Mouse (Mus musculus) liver, embryonic 16.5 days (tissue): Measurements from ENCODE around the gene Htatip2. TPM values are rescaled to one million over a fixed set of nuclear protein-coding genes. Genes with fewer than 3 reads are reported as not detected.

Experiments
- ATAC-seq: fragments of 200-750 bp; cut with Nextera tagmentation; 2 replicates; pipeline ENCODE4 v1.8.0; 2017; ENCODE audit warnings: low read depth, mild to moderate bottlenecking, moderate number of reproducible peaks, moderate library complexity
- H3K27ac ChIP-seq: fragments of 300-500 bp; sonication (generic); 2 replicates; pipeline ENCODE4 v1.5.1; 2014; ENCODE audit warnings: mild to moderate bottlenecking, low read length
- H3K27me3 ChIP-seq: fragments of 300-500 bp; sonication (generic); 2 replicates; pipeline ENCODE4 v1.6.1; 2014; ENCODE audit warnings: low read depth, low read length, mixed read lengths; ENCODE audit not compliant: control insufficient read depth, insufficient read depth
- H3K36me3 ChIP-seq: fragments of 300-500 bp; sonication (generic); 2 replicates; pipeline ENCODE4 v1.6.1; 2014; ENCODE audit warnings: mild to moderate bottlenecking; ENCODE audit not compliant: control insufficient read depth, insufficient read depth
- H3K4me1 ChIP-seq: fragments of 300-500 bp; sonication (generic); 2 replicates; pipeline ENCODE4 v1.6.1; 2014; ENCODE audit warnings: low read depth, low read length, mixed read lengths; ENCODE audit not compliant: control insufficient read depth
- H3K4me2 ChIP-seq: fragments of 300-500 bp; sonication (generic); 2 replicates; pipeline ENCODE4 v1.6.1; 2014; ENCODE audit warnings: low read depth, low read length, mixed read lengths
- H3K4me3 ChIP-seq: fragments of 300-500 bp; sonication (generic); 2 replicates; pipeline ENCODE4 v1.5.1; 2014; ENCODE audit warnings: low read depth, mild to moderate bottlenecking, low read length
- H3K9ac ChIP-seq: fragments of 300-500 bp; sonication (generic); 2 replicates; pipeline ENCODE4 v1.6.1; 2014; ENCODE audit warnings: low read depth, low read length
- H3K9me3 ChIP-seq: fragments of 300-500 bp; sonication (generic); replicated peaks from 2 replicates; pipeline ENCODE4 v1.6.1; 2016; ENCODE audit warnings: low read length; ENCODE audit not compliant: control insufficient read depth
- WGBS: fragments of 180-500 bp; shearing (Covaris S2); extraction: QIAGEN DNeasy Blood & Tissue Kit; methylation state at CpG from one replicate; pipeline ENCODE4 v1.1.7; 2014; ENCODE audit not compliant: insufficient replicate concordance; 5-methylcytosine and 5-hydroxymethylcytosine counted together
- polyA plus RNA-seq: library from polyadenylated mRNA; unstranded; fragments of >200 nt; fragmentation: Nextera tagmentation; extraction: Ambion mirVana; gene quantifications from 2 replicates; pipeline ENCODE4 v1.2.1, GENCODE M21; 2015

The Htatip2 gene
- polyA plus RNA-seq, 1 experiment from 2014 or later, result 31.9 TPM

- Histone ChIP-seq H3K4me1 (peaks cover 18% of the 10 kb centered on the region), H3K4me3 (peak within 1 kb of the TSS; percentile 83), H3K9ac (peak within 1 kb of the TSS; percentile 76), H3K4me2 (peak within 1 kb of the TSS; percentile 96), H3K27ac (peak within 1 kb of the TSS; percentile 65), H3K27me3 (no peaks in the 10 kb centered on the region), H3K36me3 (peaks cover 16% of the 10 kb centered on the region), H3K9me3 (no peaks in the 10 kb centered on the region)
- under 1% methylated on average over 79 of the region's 92 CpGs for WGBS
- peak; percentile 95 for ATAC-seq
Measured at GRCm38 (mm10) chr7:49778114-49778901, 19.4 kb downstream of the Htatip2 start, which contains the start of gene Prmt3. Prmt3 (plus strand) TSS chr7:49778346.

GRCm38 (mm10) chr7:49778904-49779615, 20.1 kb downstream of the Htatip2 start:
- H3K9me3 ChIP-seq, result no peaks in the 10 kb centered on the region
- no peaks in the 10 kb centered on the region for H3K27me3 ChIP-seq
- peak overlapping the region; percentile 96 for H3K4me2 ChIP-seq
- H3K9ac ChIP-seq, result peak overlapping the region; percentile 76
- peak overlapping the region; percentile 83 for H3K4me3 ChIP-seq
- H3K4me1 ChIP-seq, result peaks cover 18% of the 10 kb centered on the region
- H3K27ac ChIP-seq, result peak overlapping the region; percentile 65
- no peak for ATAC-seq
- peaks cover 9% of the 10 kb centered on the region for H3K36me3 ChIP-seq
- 52% methylated on average over 12 of the region's 12 CpGs for WGBS

- H3K4me2 ChIP-seq, result no peak overlapping the region
- 86% methylated on average over 2 of the region's 2 CpGs for WGBS
- H3K27me3 ChIP-seq, result no peaks in the 10 kb centered on the region
- no peak overlapping the region for H3K27ac ChIP-seq
- H3K36me3 ChIP-seq, result peaks cover 7% of the 10 kb centered on the region
- no peak for ATAC-seq
- peaks cover 15% of the 10 kb centered on the region for H3K4me1 ChIP-seq
- no peak overlapping the region for H3K9ac ChIP-seq
- H3K9me3 ChIP-seq, result no peaks in the 10 kb centered on the region
- no peak overlapping the region for H3K4me3 ChIP-seq
Measured at GRCm38 (mm10) chr7:49783017-49783416, 24.1 kb downstream of the Htatip2 start.

- H3K9me3 ChIP-seq, result no peaks in the 10 kb centered on the region
- no peaks in the 10 kb centered on the region for H3K27me3 ChIP-seq
- no peak overlapping the region for H3K9ac ChIP-seq
- 83% methylated on average over 7 of the region's 7 CpGs for WGBS
- no peak overlapping the region for H3K4me3 ChIP-seq
- H3K4me2 ChIP-seq, result no peak overlapping the region
- H3K4me1 ChIP-seq, result no peaks in the 10 kb centered on the region
- no peak for ATAC-seq
- H3K36me3 ChIP-seq, result peaks cover 7% of the 10 kb centered on the region
- no peak overlapping the region for H3K27ac ChIP-seq
Measured at GRCm38 (mm10) chr7:49785141-49785540, 26.2 kb downstream of the Htatip2 start.

- no peak overlapping the region for H3K4me2 ChIP-seq
- no peaks in the 10 kb centered on the region for H3K4me1 ChIP-seq
- H3K27ac ChIP-seq, result no peak overlapping the region
- no peak overlapping the region for H3K9ac ChIP-seq
- H3K4me3 ChIP-seq, result no peak overlapping the region
- H3K27me3 ChIP-seq, result no peaks in the 10 kb centered on the region
- peaks cover 7% of the 10 kb centered on the region for H3K36me3 ChIP-seq
- WGBS, result 59% methylated on average over 12 of the region's 12 CpGs
- no peak for ATAC-seq
- no peaks in the 10 kb centered on the region for H3K9me3 ChIP-seq
Measured at GRCm38 (mm10) chr7:49786618-49787382, 27.9 kb downstream of the Htatip2 start.

- no peaks in the 10 kb centered on the region for H3K9me3 ChIP-seq
- no peak for ATAC-seq
- no peak overlapping the region for H3K4me2 ChIP-seq
- H3K9ac ChIP-seq, result no peak overlapping the region
- 85% methylated on average over 3 of the region's 3 CpGs for WGBS
- H3K27ac ChIP-seq, result no peak overlapping the region
- H3K4me1 ChIP-seq, result no peaks in the 10 kb centered on the region
- peaks cover 7% of the 10 kb centered on the region for H3K36me3 ChIP-seq
- no peak overlapping the region for H3K4me3 ChIP-seq
- H3K27me3 ChIP-seq, result no peaks in the 10 kb centered on the region
Measured at GRCm38 (mm10) chr7:49787383-49787645, 28.4 kb downstream of the Htatip2 start.

- WGBS, result 66% methylated on average over 2 of the region's 2 CpGs
- no peaks in the 10 kb centered on the region for H3K4me1 ChIP-seq
- H3K4me3 ChIP-seq, result no peak overlapping the region
- ATAC-seq, result no peak
- no peak overlapping the region for H3K4me2 ChIP-seq
- no peak overlapping the region for H3K27ac ChIP-seq
- peaks cover 4% of the 10 kb centered on the region for H3K36me3 ChIP-seq
- H3K9me3 ChIP-seq, result no peaks in the 10 kb centered on the region
- H3K9ac ChIP-seq, result no peak overlapping the region
- H3K27me3 ChIP-seq, result no peaks in the 10 kb centered on the region
Measured at GRCm38 (mm10) chr7:49794304-49794703, 35.4 kb downstream of the Htatip2 start.

- H3K9ac ChIP-seq, result no peak overlapping the region
- no peaks in the 10 kb centered on the region for H3K9me3 ChIP-seq
- H3K27ac ChIP-seq, result no peak overlapping the region
- peaks cover 4% of the 10 kb centered on the region for H3K36me3 ChIP-seq
- H3K27me3 ChIP-seq, result no peaks in the 10 kb centered on the region
- H3K4me3 ChIP-seq, result no peak overlapping the region
- WGBS, result 43% methylated on average over 1 of the region's 1 CpGs
- no peak overlapping the region for H3K4me2 ChIP-seq
- no peak for ATAC-seq
- no peaks in the 10 kb centered on the region for H3K4me1 ChIP-seq
Measured at GRCm38 (mm10) chr7:49797171-49797570, 38.3 kb downstream of the Htatip2 start.
